Mouse (Mus musculus) cerebellum, adult 2 months (tissue): ENCODE measurements around the gene Mgl2.
"Not testable (repeated sequence)": the region's sequence is repeated elsewhere in the genome, so short reads cannot be mapped to it uniquely, and the experiment has no call there.

Experiments used
- CTCF ChIP-seq: fragments of 200-500 bp; IDR thresholded peaks from 2 replicates; pipeline ENCODE4 v1.5.1; 2011; ENCODE audit warnings: low read depth, mild to moderate bottlenecking, control low read depth, low read length, moderate library complexity, borderline replicate concordance; ENCODE audit not compliant: insufficient read depth
- POLR2A ChIP-seq: fragments of 200-500 bp; IDR thresholded peaks from 2 replicates; pipeline ENCODE4 v1.6.1; 2011; ENCODE audit warnings: low read length, control low read depth, borderline replicate concordance; ENCODE audit not compliant: insufficient read depth

- not testable (repeated sequence) for TF ChIP-seq CTCF, POLR2A
Measured at GRCm38 (mm10) chr11:70155897-70156296, 25.8 kb downstream of the Mgl2 start, which contains the start of gene Clec10a.
